Mouse (Mus musculus) heart, adult 2 months (tissue): Measurements from ENCODE around the gene Itsn1. TPM values are rescaled to one million over a fixed set of nuclear protein-coding genes. Genes with fewer than 3 reads are reported as not detected.

Experiments used
- DNase-seq, 2 experiments: peaks; one replicate each; pipeline ENCODE4 v3.0.0; 2021
- H3K27ac ChIP-seq: fragments of 200-600 bp; 2 replicates; pipeline ENCODE4 v1.8.1; 2022
- H3K27me3 ChIP-seq: fragments of 200-500 bp; 2 replicates; pipeline ENCODE4 v1.6.1; 2012; ENCODE audit warnings: mild to moderate bottlenecking, low read length, inconsistent platforms, mixed read lengths; ENCODE audit not compliant: control insufficient read depth, insufficient read depth
- H3K36me3 ChIP-seq: fragments of 200-500 bp; 2 replicates; pipeline ENCODE4 v1.6.1; 2012; ENCODE audit warnings: low read length, inconsistent platforms; ENCODE audit not compliant: control insufficient read depth, insufficient read depth
- H3K4me1 ChIP-seq: fragments of 200-500 bp; 2 replicates; pipeline ENCODE4 v1.6.1; 2011; ENCODE audit warnings: low read length; ENCODE audit not compliant: control insufficient read depth, insufficient read depth
- H3K4me3 ChIP-seq: fragments of 200-600 bp; 2 replicates; pipeline ENCODE4 v1.8.1; 2022
- H3K79me2 ChIP-seq: fragments of 200-500 bp; replicated peaks from 2 replicates; pipeline ENCODE4 v1.6.1; 2012; ENCODE audit warnings: mild to moderate bottlenecking, inconsistent platforms, low read length, moderate library complexity, mixed read lengths; ENCODE audit not compliant: control insufficient read depth, insufficient read depth
- H3K9ac ChIP-seq: fragments of 200-500 bp; 2 replicates; pipeline ENCODE4 v1.6.1; 2012; ENCODE audit warnings: low read depth, mild to moderate bottlenecking, control low read depth, inconsistent platforms, low read length, mixed read lengths
- CTCF ChIP-seq: fragments of 200-600 bp; IDR thresholded peaks from 2 replicates; pipeline ENCODE4 v1.8.1; 2022; ENCODE audit warnings: antibody characterized with exemption, mild to moderate bottlenecking, moderate library complexity
- EP300 ChIP-seq: fragments of 200-500 bp; IDR thresholded peaks from 2 replicates; pipeline ENCODE4 v1.6.1; 2011; ENCODE audit warnings: low read depth, low read length, control low read depth; ENCODE audit not compliant: insufficient read depth
- POLR2A ChIP-seq: fragments of 200-500 bp; IDR thresholded peaks from 2 replicates; pipeline ENCODE4 v1.6.1; 2011; ENCODE audit warnings: mild to moderate bottlenecking, low read depth, low read length, control low read depth; ENCODE audit not compliant: insufficient read depth
- WGBS: fragments of 180-500 bp; shearing (Covaris S2); methylation state at CpG from one replicate; pipeline ENCODE4 v1.1.7; 2018; 5-methylcytosine and 5-hydroxymethylcytosine counted together
- intact Hi-C: fragments of 180-260 bp; cut with DNase I; formaldehyde crosslinking; loops from one replicate; pipeline ENCODE4 v1.15.1; 2025
- polyA plus RNA-seq: library from polyadenylated mRNA; depleted of rRNA; stranded (reverse); fragments of >200 nt; gene quantifications from 2 replicates; pipeline ENCODE4 v1.2.3, GENCODE M21; 2012
- total RNA-seq, 2 experiments: library from RNA; stranded (reverse); gene quantifications; 2 replicates each; pipeline ENCODE4 v1.2.3; 2021

The Itsn1 gene
- total and polyA plus RNA-seq, 3 experiments = 35.8 to 46.7 (median 45.1) TPM

DNA sequence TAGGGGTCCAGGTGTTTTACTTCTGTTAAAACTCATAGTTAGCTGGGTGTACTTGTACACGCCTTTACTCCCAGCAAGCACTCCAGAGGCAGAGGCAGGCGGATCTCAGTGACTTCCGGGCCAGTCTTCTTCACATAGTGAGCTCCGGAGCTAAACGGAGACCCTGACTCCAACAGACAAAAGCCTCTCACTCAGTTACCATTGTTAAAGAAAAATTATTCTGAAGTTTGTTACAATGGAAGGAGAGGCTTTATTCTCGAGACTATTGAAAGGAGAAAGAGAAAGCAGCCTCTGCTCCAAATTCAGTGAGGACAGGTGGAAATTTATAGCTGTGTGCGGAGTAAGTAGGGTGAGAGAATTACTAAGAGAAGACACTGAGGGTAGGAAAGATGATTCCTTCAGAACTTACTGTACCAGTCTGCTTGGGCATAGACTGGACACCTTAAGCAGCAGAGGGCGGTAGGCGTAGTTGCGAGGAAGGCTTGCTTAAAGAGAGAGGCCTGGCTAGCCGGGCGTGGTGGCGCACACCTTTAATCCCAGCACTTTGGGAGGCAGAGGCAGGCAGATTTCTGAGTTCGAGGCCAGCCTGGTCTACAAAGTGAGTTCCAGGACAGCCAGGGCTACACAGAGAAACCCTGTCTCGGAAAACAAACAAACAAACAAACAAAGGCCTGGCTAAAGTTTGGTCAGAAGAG lies 36.2 kb downstream of the Itsn1 start:
- Histone ChIP-seq H3K79me2 (peaks cover 5% of the 10 kb centered on the region; the same call in 1 of the 2 replicates), H3K27me3 (no peaks in the 10 kb centered on the region), H3K9ac (no peak overlapping the region), H3K36me3 (peaks cover 7% of the 10 kb centered on the region), H3K4me3 (no peak overlapping the region), H3K4me1 (peaks cover 17% of the 10 kb centered on the region), H3K27ac (no peak overlapping the region)
- TF ChIP-seq POLR2A = no peak
- TF ChIP-seq CTCF = no peak
- TF ChIP-seq EP300 = no peak
- DNase-seq = no peak
- intact Hi-C loops = no loop called here
- WGBS = 93% methylated on average over 15 of the region's 15 CpGs

DNA sequence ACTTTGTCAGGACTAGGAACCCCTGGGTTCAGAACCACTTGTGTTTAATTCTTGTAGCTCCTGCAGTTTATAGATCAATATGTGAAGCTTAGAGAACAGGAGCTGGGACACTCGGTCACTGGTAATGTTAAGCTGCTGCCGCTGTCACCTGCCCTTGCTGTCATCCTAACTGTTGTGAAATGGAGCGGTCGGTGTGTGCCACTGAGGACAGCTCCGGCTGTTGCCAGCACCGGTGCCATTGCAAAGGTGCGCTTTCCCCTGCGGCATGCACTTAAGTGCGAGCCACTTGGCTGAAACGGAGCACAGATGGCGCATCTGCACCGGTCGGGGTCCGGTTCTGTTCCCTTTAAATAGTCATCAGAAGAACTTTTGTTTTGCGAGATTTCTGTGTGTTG lies 36.7 kb downstream of the Itsn1 start:
- H3K36me3 ChIP-seq = peaks cover 7% of the 10 kb centered on the region
- no peaks in the 10 kb centered on the region for H3K27me3 ChIP-seq
- TF ChIP-seq POLR2A (no peak), EP300 (no peak), CTCF (no peak)
- 90% methylated on average over 15 of the region's 15 CpGs for WGBS
- intact Hi-C loops = no loop called here
- H3K79me2 ChIP-seq = peaks cover 5% of the 10 kb centered on the region; the same call in 1 of the 2 replicates
- DNase-seq = no peak
- H3K9ac ChIP-seq = no peak overlapping the region
- H3K4me1 ChIP-seq = peaks cover 17% of the 10 kb centered on the region
- no peak overlapping the region for H3K27ac ChIP-seq
- H3K4me3 ChIP-seq = no peak overlapping the region

DNA sequence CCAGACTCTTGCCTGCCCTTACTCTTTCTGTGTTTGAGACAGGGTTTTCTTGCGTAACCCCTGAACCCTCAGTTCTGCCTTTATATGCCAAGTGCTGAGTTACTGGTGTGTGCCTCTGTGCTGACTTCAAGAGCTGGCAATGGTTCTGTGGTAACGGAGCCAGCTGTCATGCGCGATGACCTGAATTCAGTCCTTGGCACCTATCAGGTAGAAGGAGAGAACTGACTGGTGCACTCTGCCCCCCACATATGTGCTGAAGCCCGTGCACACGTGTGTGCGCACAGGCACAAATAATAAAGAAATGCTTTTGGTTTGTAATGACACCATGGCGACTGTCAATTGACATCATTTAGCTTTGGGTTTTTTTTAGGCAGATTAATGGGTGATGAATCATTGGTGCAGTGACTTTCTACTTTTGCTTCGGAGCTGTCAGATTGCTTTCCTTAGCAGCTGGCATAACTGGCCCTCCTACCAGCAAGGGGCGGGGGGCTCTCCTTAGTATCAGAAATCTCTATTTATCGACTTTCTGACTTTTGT lies 38.2 kb downstream of the Itsn1 start:
- TF ChIP-seq EP300 (0 out of 2 replicates have a peak, but pooled peaks have one; percentile 36), CTCF (no peak), POLR2A (no peak)
- intact Hi-C loops = no loop called here
- no peak overlapping the region for H3K4me3 ChIP-seq
- H3K27ac ChIP-seq = peak overlapping the region; percentile 69
- peaks cover 3% of the 10 kb centered on the region for H3K36me3 ChIP-seq
- 35% methylated on average over 11 of the region's 11 CpGs for WGBS
- no peaks in the 10 kb centered on the region for H3K27me3 ChIP-seq
- peaks cover 8% of the 10 kb centered on the region for H3K79me2 ChIP-seq
- H3K4me1 ChIP-seq = peaks cover 13% of the 10 kb centered on the region
- no peak overlapping the region for H3K9ac ChIP-seq
- peak; percentile 70 to 81 for DNase-seq

DNA sequence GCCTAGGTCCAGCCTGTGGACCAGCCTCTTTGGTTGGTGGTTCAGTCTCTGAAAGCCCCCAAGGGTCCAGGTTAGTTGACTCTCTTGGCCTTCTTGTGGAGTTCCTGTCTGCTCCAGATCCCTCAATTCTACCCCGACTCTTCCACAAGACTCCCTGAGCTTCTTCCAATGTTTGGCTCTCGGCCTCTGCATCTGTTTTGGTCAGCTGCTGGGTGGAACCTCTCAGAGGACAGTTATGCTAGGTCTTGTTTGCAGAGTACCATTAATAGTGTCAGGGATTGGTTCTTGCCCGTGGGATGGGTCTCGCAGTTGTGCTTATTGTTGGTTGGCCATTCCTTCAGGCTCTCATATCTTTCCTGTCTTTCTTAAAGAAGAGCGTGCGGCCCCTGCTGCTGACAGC lies 39.5 kb downstream of the Itsn1 start:
- H3K9ac ChIP-seq = no peak overlapping the region
- peak overlapping the region; percentile 38; the same call in 1 of the 2 replicates for H3K27ac ChIP-seq
- no peak for TF ChIP-seq EP300
- WGBS = 82% methylated on average over 6 of the region's 6 CpGs
- H3K36me3 ChIP-seq = no peaks in the 10 kb centered on the region
- peak; percentile 46 to 55 for DNase-seq
- intact Hi-C loops = no loop called here
- H3K79me2 ChIP-seq = peaks cover 6% of the 10 kb centered on the region; the same call in 1 of the 2 replicates
- H3K4me1 ChIP-seq = peaks cover 11% of the 10 kb centered on the region
- H3K27me3 ChIP-seq = no peaks in the 10 kb centered on the region
- no peak overlapping the region for H3K4me3 ChIP-seq

DNA sequence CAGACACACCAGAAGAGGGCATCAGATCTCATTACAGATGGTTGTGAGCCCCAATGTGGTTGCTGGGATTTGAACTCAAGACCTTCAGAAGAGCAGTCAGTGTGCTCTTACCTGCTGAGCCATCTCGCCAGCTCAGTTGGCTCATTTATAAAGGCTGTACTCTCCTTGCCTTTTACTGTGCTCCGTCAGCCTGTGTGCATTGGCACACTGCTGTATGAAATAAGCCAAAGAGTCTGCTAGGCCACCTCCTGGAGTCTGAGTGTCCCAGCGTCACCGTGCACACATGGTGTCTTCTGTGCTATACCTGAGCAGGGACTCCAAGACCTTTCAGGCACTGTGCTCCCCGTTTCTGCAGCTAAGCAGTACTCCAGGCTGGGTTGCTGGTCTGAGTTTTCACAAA lies 40.8 kb downstream of the Itsn1 start:
- no peak overlapping the region for H3K27ac ChIP-seq
- H3K79me2 ChIP-seq = peaks cover 5% of the 10 kb centered on the region; the same call in 1 of the 2 replicates
- intact Hi-C loops = loop anchor here (5.0 kb wide), 1 partner anchor 33 kb away; no protein-coding TSS in a partner anchor
- WGBS = 65% methylated on average over 5 of the region's 5 CpGs
- no peak overlapping the region for H3K4me3 ChIP-seq
- no peaks in the 10 kb centered on the region for H3K36me3 ChIP-seq
- no peak for DNase-seq
- no peak overlapping the region for H3K9ac ChIP-seq
- peaks cover 11% of the 10 kb centered on the region for H3K4me1 ChIP-seq
- H3K27me3 ChIP-seq = no peaks in the 10 kb centered on the region
- TF ChIP-seq POLR2A (no peak), EP300 (no peak), CTCF (no peak)

DNA sequence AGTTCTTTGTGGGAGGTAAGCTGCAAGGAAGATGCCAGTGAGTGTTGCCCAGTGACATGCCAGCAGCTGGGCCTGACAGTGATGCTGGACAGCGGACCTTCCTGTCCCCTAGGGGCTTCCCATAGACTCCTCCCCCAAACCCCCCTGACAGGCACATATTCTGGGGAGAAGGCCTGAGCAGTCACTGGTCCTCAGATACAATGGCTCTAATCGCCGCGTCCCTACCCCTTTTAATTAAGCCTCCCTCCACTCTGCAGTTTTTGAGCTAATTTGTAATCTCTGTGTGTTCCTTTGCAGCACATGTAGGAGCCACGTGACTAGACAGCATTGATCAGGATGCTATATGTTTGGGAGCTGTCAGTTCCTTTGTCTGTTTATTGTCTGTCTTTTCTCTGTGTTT lies 41.6 kb downstream of the Itsn1 start:
- Histone ChIP-seq H3K9ac (no peak overlapping the region), H3K4me3 (no peak overlapping the region), H3K27me3 (no peaks in the 10 kb centered on the region), H3K79me2 (peaks cover 5% of the 10 kb centered on the region; the same call in 1 of the 2 replicates), H3K4me1 (peaks cover 11% of the 10 kb centered on the region), H3K36me3 (no peaks in the 10 kb centered on the region), H3K27ac (no peak overlapping the region)
- TF ChIP-seq CTCF (no peak), EP300 (no peak), POLR2A (no peak)
- 67% methylated on average over 5 of the region's 5 CpGs for WGBS
- no peak for DNase-seq
- intact Hi-C loops = loop anchor here (5.0 kb wide), 1 partner anchor 33 kb away; no protein-coding TSS in a partner anchor
